12 mouse cellular contexts compared by ENCODE assay signal in genomic region chr2:52938351-52939074, GRCm38 (mm10).
DNase-seq lines count a peak whose midpoint lies in the region; ATAC-seq lines count a peak whose summit lies in the region.
"Had no signal": no experiment of that assay in that cellular context is flagged by ENCODE, and none has a peak within 500 bp of the region (broad histone marks: within the 10 kb centered on the region; RNA-seq: fewer than 3 reads in every experiment).

No protein-coding gene starts in this region.

- H3K4me1 ChIP-seq in heart, embryonic 14.5 days (ENCODE audit: control insufficient read depth in 2 of 2, insufficient read depth in 2 of 2, low read length in 2 of 2), result peaks cover 5 to 16% of the 10 kb centered on the region in 2 experiments
- peaks cover 11% of the 10 kb centered on the region; the same call in 1 of the 2 replicates for H3K4me1 ChIP-seq in heart, embryonic 11.5 days (ENCODE audit: control insufficient read depth, insufficient read depth, low read length)
- H3K4me1 ChIP-seq in neural tube, embryonic 15.5 days, result no peaks in the 10 kb centered on the region

- no peak overlapping the region for H3K4me3 ChIP-seq in heart, embryonic 14.5 days (ENCODE audit: control insufficient read depth in 1 of 2, insufficient read depth in 1 of 2, low read depth in 1 of 2, low read length in 2 of 2)
- no peak overlapping the region for H3K4me3 ChIP-seq in heart, embryonic 11.5 days (ENCODE audit: low read depth, low read length)
- no peak overlapping the region for H3K4me3 ChIP-seq in neural tube, embryonic 15.5 days (replicated peaks)
- H3K4me3 ChIP-seq: erythroblast, embryonic 14.5 days; lung, embryonic 15.5 days had no signal

- H3K9ac ChIP-seq in heart, embryonic 14.5 days (ENCODE audit: low read length), result peak overlapping the region; percentile 25; the same call in 1 of the 2 replicates
- H3K9ac ChIP-seq in heart, embryonic 11.5 days (ENCODE audit: low read depth, low read length), result no peak overlapping the region
- H3K9ac ChIP-seq in neural tube, embryonic 15.5 days (replicated peaks), result no peak overlapping the region
- H3K9ac ChIP-seq: lung, embryonic 15.5 days had no signal

- ATAC-seq in heart, embryonic 14.5 days (ENCODE audit: insufficient number of reproducible peaks, insufficient read depth, low FRiP score, low read depth), result no peak
- no peak for ATAC-seq in heart, embryonic 11.5 days (replicated peaks; ENCODE audit: insufficient number of reproducible peaks, low FRiP score, low TSS enrichment)
- peak; percentile 47 for ATAC-seq in granulocyte monocyte progenitor cell, adult 5-6 weeks (replicated peaks; ENCODE audit: poor library complexity, severe bottlenecking)
- no peak for ATAC-seq in neural tube, embryonic 15.5 days (ENCODE audit: low FRiP score)

- no peaks in the 10 kb centered on the region for H3K27me3 ChIP-seq in heart, embryonic 14.5 days (ENCODE audit: control insufficient read depth, insufficient read depth, low read length)
- no peaks in the 10 kb centered on the region for H3K27me3 ChIP-seq in heart, embryonic 11.5 days (ENCODE audit: control insufficient read depth, insufficient read depth, low read length)
- H3K27me3 ChIP-seq in neural tube, embryonic 15.5 days (replicated peaks), result no peaks in the 10 kb centered on the region
- H3K27me3 ChIP-seq: lung, embryonic 15.5 days had no signal

- H3K9me3 ChIP-seq in heart, embryonic 14.5 days (ENCODE audit: control insufficient read depth, low read length), result no peaks in the 10 kb centered on the region
- H3K9me3 ChIP-seq in heart, embryonic 11.5 days (replicated peaks; ENCODE audit: control insufficient read depth, low read length), result no peaks in the 10 kb centered on the region
- H3K9me3 ChIP-seq in neural tube, embryonic 15.5 days (replicated peaks), result no peaks in the 10 kb centered on the region
- H3K9me3 ChIP-seq: lung, embryonic 15.5 days had no signal

- H3K36me3 ChIP-seq in heart, embryonic 14.5 days (ENCODE audit: control insufficient read depth, insufficient read depth, low read length), result no peaks in the 10 kb centered on the region
- H3K36me3 ChIP-seq in heart, embryonic 11.5 days (ENCODE audit: control insufficient read depth, insufficient read depth, low read length), result no peaks in the 10 kb centered on the region
- H3K36me3 ChIP-seq in neural tube, embryonic 15.5 days, result no peaks in the 10 kb centered on the region
- H3K36me3 ChIP-seq: lung, embryonic 15.5 days had no signal

- peak overlapping the region; percentile 29 for H3K4me2 ChIP-seq in heart, embryonic 14.5 days (ENCODE audit: low read length)
- H3K4me2 ChIP-seq in heart, embryonic 11.5 days, result no peak overlapping the region
- no peak overlapping the region for H3K4me2 ChIP-seq in neural tube, embryonic 15.5 days
- H3K4me2 ChIP-seq: lung, embryonic 15.5 days had no signal

- DNase-seq in 3T3-L1 (ENCODE audit: low read depth, low spot score) (peak; percentile 84), R1 (ENCODE audit: low read depth, low spot score) (peak; percentile 41)
- DNase-seq in urinary bladder, postnatal 4 days (ENCODE audit: low spot score in 2 of 2), result no peak
- DNase-seq in thymus, adult 18-20 months, result no peak
- DNase-seq: heart, postnatal 14 days; thymus, adult 2 months had no signal

- H3K27ac ChIP-seq in heart, embryonic 14.5 days (replicated peaks in 1 of 2; ENCODE audit: control insufficient read depth in 1 of 2, insufficient read depth in 1 of 2, low read depth in 2 of 2, low read length in 2 of 2), result peak overlapping the region in 1 of 2 experiments; percentile 41; a peak in 1 of 4 replicates
- no peak overlapping the region for H3K27ac ChIP-seq in heart, embryonic 11.5 days (ENCODE audit: low read depth, low read length)
- H3K27ac ChIP-seq in neural tube, embryonic 15.5 days (replicated peaks), result no peak overlapping the region
- H3K27ac ChIP-seq: lung, embryonic 15.5 days had no signal

- 12% methylated on average over 6 of the region's 6 CpGs for WGBS in heart, embryonic 14.5 days
- WGBS in heart, embryonic 11.5 days (ENCODE audit: insufficient replicate concordance), result 12% methylated on average over 6 of the region's 6 CpGs
- 63% methylated on average over 6 of the region's 6 CpGs for WGBS in neural tube, embryonic 15.5 days

Comparison
In these comparisons a context has a peak if more than half of its experiments do, and no peak if none do; other contexts are left out.
1. DNase-seq: peak in 3T3-L1 (single experiment) and R1 (single experiment); none in urinary bladder, postnatal 4 days (0 of 2) and thymus, adult 18-20 months (0 of 2).